Mouse (Mus musculus): ENCODE data around the gene Fcgr2b. TPM values are rescaled to one million over a fixed set of nuclear protein-coding genes. Genes with fewer than 3 reads are reported as not detected.
A peak's percentile ranks its signal among the peaks of the same experiment; 100 is the strongest.
"Not testable (repeated sequence)": the region's sequence is repeated elsewhere in the genome, so short reads cannot be mapped to it uniquely, and the experiment has no call there.

Fcgr2b gene
- 10 to 100 TPM in 3 of 4 experiments, 1 to 10 TPM in 1; 6.4 to 15.5 (median 12.2) TPM for total RNA-seq (2022)

- DNase-seq: no peak
Observed at GRCm38 (mm10) chr1:170976447-170976846, at the start of gene Fcgr2b. Fcgr2b (minus strand) TSS chr1:170976547.

- DNase-seq: peak; percentile 37
Observed at GRCm38 (mm10) chr1:171019311-171019950, 43.1 kb upstream of the Fcgr2b start.

GRCm38 (mm10) chr1:171018737-171019136, 42.4 kb upstream of the Fcgr2b start, which contains the start of gene Fcgr4:
Fcgr4 (plus strand) TSS chr1:171018920.
- DNase-seq: no peak

- no peak for DNase-seq
Observed at GRCm38 (mm10) chr1:171017468-171018158, 41.3 kb upstream of the Fcgr2b start.

- no peak for DNase-seq
Observed at GRCm38 (mm10) chr1:171016676-171017356, 40.5 kb upstream of the Fcgr2b start.

GRCm38 (mm10) chr1:171011733-171012132, 35.4 kb upstream of the Fcgr2b start:
- no peak for DNase-seq

- DNase-seq: no peak
Observed at GRCm38 (mm10) chr1:171006905-171007304, 30.6 kb upstream of the Fcgr2b start.

- DNase-seq: no peak
Observed at GRCm38 (mm10) chr1:171006335-171006734, 30.0 kb upstream of the Fcgr2b start.

- DNase-seq: no peak
Observed at GRCm38 (mm10) chr1:171005586-171005985, 29.2 kb upstream of the Fcgr2b start.

- no peak for DNase-seq
Observed at GRCm38 (mm10) chr1:171005081-171005480, 28.7 kb upstream of the Fcgr2b start.

- DNase-seq: no peak
Observed at GRCm38 (mm10) chr1:170999811-171000210, 23.5 kb upstream of the Fcgr2b start.

- peak; percentile 13 for DNase-seq
Observed at GRCm38 (mm10) chr1:170997756-170998655, 21.7 kb upstream of the Fcgr2b start.

GRCm38 (mm10) chr1:170996753-170997152, 20.4 kb upstream of the Fcgr2b start:
- peak; percentile 52 for DNase-seq

GRCm38 (mm10) chr1:170996034-170996433, 19.7 kb upstream of the Fcgr2b start:
- DNase-seq: no peak

GRCm38 (mm10) chr1:170992550-170992949, 16.2 kb upstream of the Fcgr2b start:
- DNase-seq: peak; percentile 21

GRCm38 (mm10) chr1:170989656-170990055, 13.3 kb upstream of the Fcgr2b start:
- peak; percentile 30 for DNase-seq

GRCm38 (mm10) chr1:170985861-170986260, 9.5 kb upstream of the Fcgr2b start:
- no peak for DNase-seq

- no peak for DNase-seq
Observed at GRCm38 (mm10) chr1:170985092-170985491, 8.7 kb upstream of the Fcgr2b start.

- DNase-seq: no peak
Observed at GRCm38 (mm10) chr1:170983066-170983465, 6.7 kb upstream of the Fcgr2b start.

GRCm38 (mm10) chr1:170982301-170982700, 6.0 kb upstream of the Fcgr2b start:
- DNase-seq: no peak

- DNase-seq: not testable (repeated sequence)
Observed at GRCm38 (mm10) chr1:170981679-170982078, 5.3 kb upstream of the Fcgr2b start.

GRCm38 (mm10) chr1:170978601-170979000, 2.3 kb upstream of the Fcgr2b start:
- DNase-seq: no peak

Measured in adrenal gland, adult 8-10 months (tissue).